Mouse (Mus musculus) kidney, adult 8-10 months (tissue): ENCODE measurements around the gene Golga1.
"Not testable (repeated sequence)": the region's sequence is repeated elsewhere in the genome, so short reads cannot be mapped to it uniquely, and the experiment has no call there.

ENCODE experiments used
- DNase-seq, 2 experiments: peaks; one replicate each; pipeline ENCODE4 v3.0.0; 2022

Gene Golga1

DNA sequence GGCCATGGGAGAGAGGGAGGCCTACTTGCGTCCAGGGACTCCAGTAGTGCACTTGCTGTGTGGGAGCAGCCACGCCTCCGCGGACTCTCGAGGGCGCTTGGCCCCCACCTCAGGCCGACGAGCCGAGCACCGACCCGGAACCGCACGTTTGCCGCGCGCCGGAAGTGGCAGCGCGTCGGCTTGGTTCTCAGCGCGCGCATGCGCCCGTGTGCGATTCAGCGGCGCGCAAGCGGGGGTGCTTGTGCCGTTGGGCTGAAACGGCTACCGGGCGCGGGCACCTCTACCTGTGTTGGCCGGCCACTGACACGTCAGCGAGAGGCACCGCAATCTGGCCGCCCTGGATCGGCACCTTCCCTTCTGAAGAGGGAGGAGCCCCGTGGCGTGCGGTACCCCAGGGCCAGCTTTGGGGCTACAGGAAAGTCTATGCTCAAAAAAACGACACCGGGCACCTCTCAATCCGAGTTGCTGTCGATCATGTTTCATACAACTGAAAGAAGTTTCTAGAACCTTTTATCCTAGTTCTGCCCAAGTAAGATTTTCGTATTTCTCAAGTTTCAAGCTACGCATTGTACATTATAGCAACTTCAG is at the start of gene Golga1:
Gene Golga1 (minus strand): TSS at position 142 of the 588 bp plus-strand sequence.
- DNase-seq = peak; percentile 92

DNA sequence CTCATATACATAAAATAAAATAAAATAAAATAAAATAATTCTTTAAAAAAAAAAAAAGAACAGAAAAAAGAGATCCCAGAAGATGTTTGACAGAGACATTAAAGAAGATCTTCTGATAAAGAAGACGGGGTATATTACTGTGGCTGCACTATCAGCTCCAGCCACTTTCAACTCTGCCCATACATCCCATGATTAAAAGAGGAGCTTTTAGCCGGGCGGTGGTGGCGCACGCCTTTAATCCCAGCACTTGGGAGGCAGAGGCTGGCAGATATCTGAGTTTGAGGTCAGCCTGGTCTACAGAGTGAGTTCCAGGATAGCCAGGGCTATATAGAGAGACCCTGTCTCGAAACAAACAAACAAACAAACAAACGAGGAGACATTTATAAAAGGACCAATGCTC is 48.8 kb upstream of the Golga1 start:
- DNase-seq = no peak

DNA sequence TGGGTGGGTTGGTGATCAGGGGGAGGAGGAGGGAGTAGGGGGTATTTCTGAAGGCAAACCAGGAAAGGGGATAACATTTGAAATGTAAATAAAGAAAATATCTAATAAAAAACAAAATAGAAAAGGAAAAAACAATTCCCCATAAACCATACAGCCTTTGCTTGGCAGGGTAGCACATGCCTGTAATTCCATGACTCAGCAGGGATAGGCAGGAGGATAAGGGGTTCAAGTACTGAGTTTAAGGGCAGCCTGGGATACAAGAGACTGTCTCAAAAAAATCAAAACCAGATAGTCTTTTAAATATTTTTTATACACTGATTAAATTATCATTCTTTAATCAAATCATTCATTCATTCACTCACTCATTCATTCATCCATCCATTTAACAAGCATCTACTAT is 45.2 kb upstream of the Golga1 start:
- no peak for DNase-seq

DNA sequence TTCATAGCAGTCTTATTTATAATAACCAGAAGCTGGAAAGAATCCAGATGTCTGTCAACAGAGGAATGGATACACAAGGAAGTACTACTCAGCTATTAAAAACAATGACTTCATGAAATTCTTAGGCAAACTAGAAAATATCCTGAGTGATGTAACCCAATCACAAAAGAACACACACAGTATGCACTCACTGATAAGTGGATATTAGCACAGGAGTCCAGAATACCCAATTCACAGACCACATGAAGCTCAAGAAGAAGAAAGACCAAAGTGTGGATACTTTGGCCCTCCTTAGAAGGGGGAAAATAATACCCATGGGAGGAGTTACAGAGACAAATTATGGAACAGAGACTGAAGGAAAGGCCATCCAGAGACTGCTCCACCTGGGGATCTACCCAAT is 44.4 kb upstream of the Golga1 start:
- DNase-seq = not testable (repeated sequence)

DNA sequence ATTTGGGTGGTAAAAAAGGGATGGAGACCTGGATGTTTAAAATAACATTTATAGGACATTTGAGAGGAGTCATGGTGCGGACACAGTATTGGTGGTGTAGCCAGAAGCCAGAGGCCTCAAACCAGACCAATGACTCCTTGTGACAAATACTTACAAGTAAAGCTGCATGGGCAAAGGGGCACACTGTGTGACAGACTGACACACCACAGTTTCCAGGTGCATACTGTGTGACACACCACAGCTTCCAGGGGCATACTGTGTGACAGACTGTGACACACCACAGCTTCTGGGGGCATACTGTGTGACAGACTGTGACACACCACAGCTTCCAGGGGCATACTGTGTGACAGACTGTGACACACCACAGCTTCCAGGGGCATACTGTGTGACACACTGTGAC is 34.6 kb upstream of the Golga1 start:
- not testable (repeated sequence) for DNase-seq

DNA sequence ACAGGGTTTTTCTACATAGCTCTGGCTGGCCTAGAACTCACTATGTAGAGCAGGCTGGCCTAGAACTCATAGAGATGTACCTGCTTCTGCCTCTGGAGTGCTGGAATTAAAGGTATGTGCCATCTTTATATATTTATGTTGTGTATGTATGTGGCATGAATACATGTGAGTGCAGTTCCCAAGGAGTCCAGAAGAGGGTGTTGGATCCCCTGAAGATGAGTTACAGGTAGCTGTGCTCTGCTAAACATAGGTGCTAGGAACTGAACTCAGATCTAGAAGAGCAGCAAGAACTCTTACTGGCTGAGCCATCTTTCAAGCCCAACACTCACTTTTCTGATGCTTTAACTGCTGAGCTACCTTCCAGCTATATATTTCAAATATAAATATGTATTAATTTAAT is 32.7 kb upstream of the Golga1 start:
- DNase-seq = peak in 1 of 2 experiments; percentile 3

DNA sequence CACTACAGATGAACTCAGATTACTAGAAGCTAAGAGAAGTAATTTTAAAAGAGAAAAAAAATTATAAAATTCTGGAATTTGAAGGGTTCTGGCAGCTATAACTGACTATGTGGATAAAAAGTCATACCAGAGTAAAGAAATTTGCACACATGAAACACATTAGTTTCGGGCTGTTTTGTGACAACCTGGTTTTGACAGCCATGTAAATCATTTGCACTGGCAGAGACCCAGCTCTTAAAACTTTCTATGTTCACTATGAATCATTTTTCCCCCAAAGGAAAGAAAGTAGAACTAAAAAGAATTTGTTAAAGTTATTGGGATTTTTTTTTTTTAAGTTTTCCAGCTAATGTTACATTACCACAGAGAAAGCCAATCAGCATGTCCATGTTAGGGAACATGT is 26.6 kb upstream of the Golga1 start:
- DNase-seq = no peak

DNA sequence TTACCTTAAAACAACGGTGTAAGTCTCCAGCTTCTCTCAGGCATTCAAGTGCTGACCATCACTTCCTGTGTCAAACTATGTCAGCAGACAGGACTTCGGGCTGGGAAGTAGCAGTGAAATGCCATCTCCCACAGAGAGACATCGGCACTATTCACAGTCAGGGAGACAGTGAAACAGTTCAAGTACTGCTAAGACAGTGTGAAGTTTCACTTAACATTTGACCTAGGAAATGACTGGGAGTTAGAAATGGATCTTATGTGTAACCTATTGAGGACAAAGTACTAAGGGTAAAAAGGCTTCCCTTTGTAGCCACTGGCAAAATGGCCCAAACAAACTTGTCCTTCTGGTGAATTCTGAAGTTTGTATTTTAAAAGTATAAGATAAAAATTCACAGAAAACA is 17.4 kb upstream of the Golga1 start:
- peak; percentile 11 to 41 for DNase-seq

DNA sequence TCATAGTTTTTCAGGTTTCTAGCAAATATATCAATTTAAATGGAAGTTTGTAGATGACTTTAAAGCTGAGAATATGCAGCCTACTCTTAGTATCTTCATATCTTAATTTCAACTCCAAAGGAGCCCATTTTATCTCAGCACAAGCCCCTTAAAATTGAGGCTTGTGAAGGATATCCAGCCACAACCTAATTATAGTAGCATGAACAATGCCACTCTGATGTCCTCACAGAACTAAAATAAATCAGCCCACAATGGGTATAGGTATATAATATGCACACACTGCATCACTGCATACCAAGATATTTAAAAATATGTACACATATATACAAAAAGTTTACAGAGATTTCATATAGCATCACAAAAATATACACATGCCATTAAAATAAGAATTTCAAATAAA is 5.3 kb upstream of the Golga1 start:
- no peak for DNase-seq

DNA sequence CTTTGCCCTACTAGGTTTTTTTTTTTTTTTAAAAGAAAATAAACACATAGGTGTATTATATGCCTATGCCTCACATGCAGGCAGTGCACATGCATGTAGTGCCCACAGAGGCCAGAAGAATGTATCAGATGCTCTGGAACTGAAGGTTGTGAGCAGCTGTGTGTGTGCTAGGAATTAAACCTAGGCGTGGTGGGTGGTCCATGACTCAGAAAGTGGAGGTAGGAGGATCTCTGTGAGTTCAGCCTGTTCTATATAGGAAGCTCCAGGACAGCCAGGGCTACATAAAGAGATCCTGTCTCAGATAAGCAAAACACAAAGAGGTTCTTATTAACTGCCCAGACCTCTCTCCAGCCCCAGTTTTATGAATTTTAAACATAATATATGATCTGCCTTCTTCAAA is 3.8 kb upstream of the Golga1 start:
- no peak for DNase-seq

DNA sequence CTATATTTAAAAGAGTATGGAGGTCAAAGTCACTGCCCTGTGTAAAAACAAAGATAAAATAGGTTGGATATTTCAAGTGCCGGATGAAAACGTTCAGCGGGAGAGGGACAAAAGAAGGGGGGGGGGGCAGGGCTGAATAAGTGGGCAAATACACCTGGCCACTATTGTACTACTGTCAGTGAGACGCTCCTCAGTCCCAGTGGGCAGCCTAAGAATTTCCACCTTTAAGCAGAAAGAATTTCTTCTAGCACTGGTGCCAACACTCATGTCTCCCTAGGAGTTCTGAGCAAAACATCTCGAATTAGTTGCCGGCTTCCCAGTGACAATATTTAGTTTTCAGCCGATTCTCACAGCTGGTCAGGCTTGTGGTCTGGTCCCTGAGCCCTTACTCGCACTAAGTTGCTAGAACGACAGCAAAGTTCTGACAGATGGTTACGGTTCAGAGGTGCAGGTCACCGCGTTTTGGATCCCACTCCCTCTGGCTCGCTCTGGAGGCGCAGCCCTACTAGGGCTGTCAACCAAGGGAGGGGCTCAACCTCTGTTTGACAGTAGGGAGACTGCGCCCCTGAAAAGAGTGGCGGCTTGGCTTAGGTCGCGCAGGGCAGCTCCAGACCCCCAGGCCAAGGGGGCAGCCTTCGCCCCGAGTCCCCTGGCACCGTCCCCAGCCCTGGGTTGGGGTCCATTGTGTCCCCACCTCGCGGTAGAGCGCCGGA is 498 bp downstream of the Golga1 start:
- no peak for DNase-seq

DNA sequence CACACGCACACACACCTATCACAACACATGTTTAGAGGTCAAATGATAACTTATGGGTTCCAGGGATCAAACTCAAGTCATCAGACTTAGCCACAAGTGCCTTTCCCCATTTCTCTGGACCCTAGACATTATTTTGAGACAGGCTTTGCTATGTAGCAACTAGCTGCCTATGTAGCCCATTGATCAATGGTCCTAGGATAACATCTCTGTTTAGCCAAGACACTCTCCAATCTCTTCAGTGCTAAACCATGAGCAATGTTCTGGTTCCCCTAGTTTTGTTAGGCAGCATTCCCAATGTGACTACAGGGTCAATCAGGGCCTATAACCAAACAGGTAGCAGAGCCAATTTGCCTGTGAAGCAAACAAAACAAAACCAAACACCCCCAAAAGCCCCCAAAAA is 16.8 kb downstream of the Golga1 start:
- DNase-seq = no peak

DNA sequence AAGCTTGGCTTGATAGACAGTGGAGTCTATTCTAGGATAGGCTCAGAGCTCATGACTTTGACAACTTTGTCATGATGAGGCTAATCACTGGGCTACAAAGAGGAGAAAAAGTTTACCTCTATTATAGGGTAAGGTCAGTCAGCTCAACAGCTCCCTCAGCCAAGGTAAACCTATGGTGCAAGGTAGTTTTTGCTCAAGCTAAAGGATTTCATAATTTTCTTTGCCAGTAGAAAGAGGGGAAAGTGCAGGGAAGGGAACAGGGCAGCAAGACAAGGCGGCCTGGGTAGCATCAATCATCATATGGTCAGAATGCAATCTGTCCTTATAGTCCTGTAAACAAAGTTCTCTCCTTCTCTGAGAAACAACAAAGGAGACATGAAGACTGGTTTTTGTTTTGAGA is 25.1 kb downstream of the Golga1 start:
- no peak for DNase-seq

DNA sequence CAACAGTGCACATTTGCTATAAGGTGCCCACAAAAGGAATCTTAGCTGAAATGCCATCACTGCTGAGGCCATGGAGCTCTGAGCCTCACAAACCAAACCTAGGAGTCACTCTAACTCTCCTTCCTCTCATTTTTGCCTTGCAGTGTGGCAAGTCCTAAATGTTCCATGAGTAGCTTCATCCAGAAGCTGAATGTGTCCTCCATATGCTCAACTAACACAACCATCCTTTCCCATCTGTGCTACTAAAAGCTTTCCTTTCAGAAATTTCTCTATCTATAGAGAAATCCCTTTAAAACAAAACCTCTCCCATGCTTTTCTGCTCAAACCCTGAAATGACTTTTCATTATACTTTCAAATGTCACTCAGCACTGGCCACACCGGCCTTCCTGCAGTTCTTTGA is 33.7 kb downstream of the Golga1 start:
- no peak for DNase-seq

DNA sequence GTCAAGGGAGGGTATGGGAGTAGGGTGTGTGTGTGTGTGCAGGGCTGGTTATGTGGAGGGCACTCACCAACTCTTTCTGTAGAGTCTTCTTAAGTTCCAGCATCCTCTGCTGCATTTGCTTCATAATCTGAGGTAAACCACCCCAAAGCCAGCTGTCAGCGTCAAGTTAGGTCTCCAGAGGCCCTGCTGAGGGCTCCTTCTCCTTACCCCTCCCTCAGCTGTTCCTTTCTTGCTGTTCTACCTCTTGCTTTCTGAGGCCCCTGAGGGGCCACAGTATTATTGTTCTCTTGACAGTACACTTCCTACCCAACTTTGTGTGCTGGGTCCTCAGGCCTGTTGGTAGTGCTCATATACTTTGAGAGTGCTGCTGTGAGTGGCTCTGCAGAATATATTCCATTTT is 45.3 kb downstream of the Golga1 start:
- DNase-seq = no peak

DNA sequence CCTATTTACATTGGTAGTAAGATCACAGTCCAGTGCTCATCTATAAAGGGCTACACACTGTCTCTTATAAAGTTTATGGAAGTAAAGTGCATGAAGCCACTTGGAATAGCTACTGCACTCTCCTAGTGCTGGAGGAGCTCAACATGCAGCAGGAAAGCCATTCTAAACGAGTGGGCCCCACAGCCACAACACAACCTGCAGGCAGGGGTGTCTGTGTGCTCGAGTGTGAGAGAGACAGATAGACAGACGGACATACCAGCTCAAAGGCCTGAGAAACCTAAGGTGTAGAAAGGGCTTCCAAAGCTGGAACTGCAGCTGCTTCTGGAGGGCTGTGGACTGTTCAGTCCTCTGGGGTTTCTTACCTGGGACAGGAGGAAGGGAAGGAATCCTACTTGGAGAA is 48.8 kb downstream of the Golga1 start:
- no peak for DNase-seq

DNA sequence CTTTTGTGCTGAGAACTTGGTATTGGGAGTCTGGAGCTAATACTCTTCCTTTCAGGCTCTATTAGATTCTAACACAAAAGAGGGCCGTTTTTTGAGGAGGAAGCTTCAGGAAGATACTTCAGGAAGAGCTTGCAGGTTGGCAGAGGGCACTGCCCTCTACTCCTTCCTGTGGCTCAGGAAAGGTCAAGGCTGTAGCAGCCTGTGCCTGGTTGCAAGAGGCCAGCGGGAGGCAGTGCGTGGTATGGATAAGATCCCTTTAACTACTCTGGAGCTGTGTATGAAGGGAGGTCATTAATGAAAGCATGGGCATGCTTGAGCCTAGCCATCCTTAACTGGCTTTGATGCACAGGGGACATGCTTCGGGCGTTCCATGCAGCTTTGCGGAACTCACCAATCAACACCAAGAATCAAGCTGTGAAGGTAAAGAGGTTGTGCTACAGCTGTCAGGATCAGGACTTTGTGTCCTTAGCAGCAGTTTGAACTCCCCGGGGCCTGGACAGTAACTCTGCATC is 52.5 kb downstream of the Golga1 start:
- DNase-seq = no peak

DNA sequence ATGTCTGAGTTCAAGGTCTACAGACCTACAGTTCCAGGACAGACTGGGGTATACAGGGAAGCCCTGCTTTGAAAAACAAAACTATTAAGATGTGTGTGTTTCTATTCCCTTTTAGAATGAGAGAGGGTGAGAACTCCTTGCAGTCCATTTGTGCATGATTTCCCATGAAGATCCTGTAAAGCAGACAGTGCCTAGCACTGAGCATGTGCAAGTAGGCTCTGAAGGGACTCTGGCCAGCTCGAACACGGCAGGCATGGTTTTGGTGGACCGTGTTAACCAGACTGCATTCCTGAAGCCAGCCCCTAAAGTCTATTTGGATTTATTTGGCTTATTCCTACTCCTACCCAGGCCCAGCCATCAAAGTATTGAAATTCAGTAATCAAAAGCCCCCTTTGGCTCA is 53.4 kb downstream of the Golga1 start:
- no peak for DNase-seq

DNA sequence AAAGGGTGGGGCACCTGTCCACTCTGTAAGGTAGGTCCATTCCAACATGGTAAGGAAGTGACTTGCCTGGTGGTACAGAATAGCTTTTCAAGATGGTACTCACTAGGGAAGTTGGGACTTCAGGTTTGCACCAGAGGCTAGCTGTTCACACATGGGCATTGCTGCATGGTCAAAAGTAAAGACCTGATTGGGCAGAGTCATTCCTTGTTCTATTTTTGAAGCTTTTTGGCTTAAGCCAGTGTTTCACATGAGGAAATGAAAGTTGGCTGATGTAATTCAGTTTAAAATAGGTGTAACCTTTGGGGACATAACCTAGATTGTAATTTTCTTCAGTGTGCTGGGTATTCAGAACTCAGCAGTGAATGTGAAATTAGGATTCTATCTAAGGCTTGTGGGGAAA is 54.1 kb downstream of the Golga1 start:
- no peak for DNase-seq

DNA sequence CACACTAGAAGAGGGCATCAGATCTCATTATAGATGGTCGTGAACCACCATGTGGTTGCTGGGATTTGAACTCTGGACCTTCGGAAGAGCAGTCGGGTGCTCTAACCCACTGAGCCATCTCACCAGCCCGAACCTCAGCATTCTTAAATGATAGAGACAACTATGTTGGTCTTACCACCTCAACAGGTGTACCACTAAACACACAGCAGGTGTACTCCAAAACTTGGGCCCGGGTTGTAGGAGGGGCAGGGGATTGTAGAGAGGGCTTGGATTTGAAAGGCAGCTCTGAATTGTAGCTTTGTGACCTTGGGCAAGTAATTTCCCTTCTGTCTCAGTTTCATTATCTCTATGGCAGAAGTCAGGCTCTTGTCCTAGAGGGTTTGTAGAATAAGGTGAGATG is 55.2 kb downstream of the Golga1 start:
- not testable (repeated sequence) for DNase-seq

DNA sequence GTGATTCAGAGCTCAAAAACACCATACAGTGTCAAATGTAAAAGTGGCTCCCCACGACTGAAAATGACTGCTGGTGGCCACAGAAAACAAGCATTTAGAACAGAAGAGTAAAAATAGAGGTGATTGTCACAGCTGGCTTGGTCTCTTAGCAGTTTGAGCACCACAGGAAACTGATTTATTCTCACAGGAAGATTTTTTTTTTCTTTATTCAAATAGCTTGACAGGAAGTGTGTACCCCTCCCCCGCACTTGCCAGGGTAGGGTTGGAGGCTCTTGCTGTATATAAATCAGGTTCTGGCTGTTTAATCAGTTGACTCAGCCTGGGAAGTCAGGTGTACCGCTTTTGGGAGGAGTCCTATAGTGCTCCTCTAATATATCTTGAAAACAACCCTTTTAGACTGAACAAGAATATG is 56.4 kb downstream of the Golga1 start:
- DNase-seq = peak in 1 of 2 experiments; percentile 23

DNA sequence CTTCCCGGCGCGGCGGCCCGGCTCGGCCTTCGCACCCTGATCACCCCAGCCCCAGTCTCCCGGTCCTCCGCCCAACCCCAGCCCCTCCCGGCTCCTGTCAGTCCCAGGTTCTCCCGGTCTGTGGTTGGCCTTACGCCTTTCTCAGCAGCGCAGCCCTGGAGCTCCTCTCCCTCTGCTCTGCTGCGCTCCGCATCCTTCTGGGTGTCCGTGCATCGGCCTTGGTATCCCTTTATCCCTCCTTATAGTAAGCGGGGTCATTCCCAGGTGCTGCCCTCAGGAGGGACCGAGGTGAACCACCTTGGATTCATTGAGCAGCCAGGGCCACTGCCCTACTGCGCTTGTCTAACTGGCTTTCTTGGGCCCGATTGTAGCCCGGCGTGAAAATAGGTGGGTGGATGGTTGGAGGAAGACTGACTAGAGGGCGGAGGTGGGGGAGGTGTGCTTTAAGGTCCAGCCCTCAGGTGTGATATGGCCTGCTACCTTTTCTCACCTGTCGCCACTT is 56.9 kb downstream of the Golga1 start:
- DNase-seq = no peak

DNA sequence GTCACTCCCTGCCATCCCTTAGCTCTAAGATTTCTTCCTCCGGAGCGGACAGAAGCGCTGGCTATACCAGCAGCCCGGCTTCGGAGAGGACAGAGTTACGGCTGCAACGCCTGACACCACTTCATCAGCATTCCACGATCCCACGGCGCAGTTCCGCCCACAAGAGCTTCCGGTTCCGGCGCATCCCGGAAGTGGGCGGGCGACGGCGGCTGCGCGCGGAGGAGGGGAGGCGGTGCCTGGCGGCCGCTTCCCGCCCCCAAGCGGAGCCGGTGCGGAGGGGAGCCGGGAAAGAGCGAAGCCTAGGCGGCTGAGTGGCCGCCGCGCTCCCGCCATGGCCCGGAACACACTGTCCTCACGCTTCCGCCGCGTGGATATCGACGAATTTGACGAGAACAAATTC is 57.5 kb downstream of the Golga1 start:
- DNase-seq = peak; percentile 91 to 94

DNA sequence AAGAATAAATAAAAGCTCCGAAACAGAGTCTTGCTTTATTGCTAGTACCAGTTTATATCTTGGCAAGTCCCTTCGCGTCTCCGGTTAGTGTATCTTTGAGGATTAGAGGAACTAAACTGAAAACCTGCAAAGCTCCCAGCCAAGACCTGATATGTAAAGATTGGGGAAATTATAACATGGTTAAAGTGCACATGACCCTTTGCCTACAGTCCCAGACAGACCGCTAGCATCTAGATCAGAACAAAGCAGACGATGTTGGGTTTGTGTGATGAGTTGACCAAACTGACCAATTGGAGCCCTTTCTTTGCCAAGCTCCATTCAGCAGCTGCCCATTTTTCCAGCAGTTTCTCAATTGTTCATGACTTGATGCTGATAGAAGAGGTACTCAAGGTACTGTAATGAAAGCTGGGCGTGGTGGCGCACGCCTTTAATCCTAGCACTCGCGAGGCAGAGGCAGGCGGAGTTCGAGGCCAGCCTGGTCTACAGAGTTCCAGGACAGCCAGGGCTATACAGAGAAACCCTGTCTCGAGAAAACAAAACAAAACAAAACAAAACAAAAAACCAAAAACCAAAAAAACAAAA is 59.1 kb downstream of the Golga1 start:
- DNase-seq = no peak
